Mouse (Mus musculus) adrenal gland, adult 8-10 months (tissue): ENCODE measurements around the gene Zfr. TPM values are rescaled to one million over a fixed set of nuclear protein-coding genes. Genes with fewer than 3 reads are reported as not detected.

ENCODE experiments used
- DNase-seq: peaks from one replicate; pipeline ENCODE4 v3.0.0; 2022
- total RNA-seq, 4 experiments: library from RNA; stranded (reverse); gene quantifications; 2 replicates each; pipeline ENCODE4 v1.2.4; 2022

Zfr gene
- total RNA-seq = 100 to 1,000 TPM; 109 to 191 (median 172) TPM

GRCm38 (mm10) chr15:12117242-12118092, at the start of gene Zfr:
Gene Zfr, plus strand, starts transcription at chr15:12117831.
- DNase-seq = peak; percentile 88

GRCm38 (mm10) chr15:12067971-12068370, 49.7 kb upstream of the Zfr start:
- DNase-seq = no peak

- no peak for DNase-seq
These were observed 49.0 kb upstream of the Zfr start for GRCm38 (mm10) chr15:12068395-12069218.

- DNase-seq = no peak
These were observed 44.8 kb upstream of the Zfr start for GRCm38 (mm10) chr15:12072709-12073336.

GRCm38 (mm10) chr15:12074426-12074825, 43.2 kb upstream of the Zfr start:
- DNase-seq = no peak

GRCm38 (mm10) chr15:12082344-12082743, 35.3 kb upstream of the Zfr start:
- DNase-seq = no peak

- no peak for DNase-seq
These were observed 33.5 kb upstream of the Zfr start for GRCm38 (mm10) chr15:12084164-12084563.

GRCm38 (mm10) chr15:12084859-12085258, 32.8 kb upstream of the Zfr start:
- DNase-seq = no peak

- DNase-seq = no peak
These were observed 30.0 kb upstream of the Zfr start for GRCm38 (mm10) chr15:12087634-12088033.

GRCm38 (mm10) chr15:12088091-12088490, 29.5 kb upstream of the Zfr start:
- DNase-seq = no peak

- no peak for DNase-seq
These were observed 27.5 kb upstream of the Zfr start for GRCm38 (mm10) chr15:12090087-12090486.

- DNase-seq = no peak
These were observed 26.5 kb upstream of the Zfr start for GRCm38 (mm10) chr15:12090981-12091669.

- no peak for DNase-seq
These were observed 25.7 kb upstream of the Zfr start for GRCm38 (mm10) chr15:12091781-12092458.

GRCm38 (mm10) chr15:12093026-12093960, 24.3 kb upstream of the Zfr start:
- DNase-seq = no peak

GRCm38 (mm10) chr15:12093961-12094566, 23.6 kb upstream of the Zfr start:
- no peak for DNase-seq

- DNase-seq = no peak
These were observed 21.2 kb upstream of the Zfr start for GRCm38 (mm10) chr15:12096447-12096846.

GRCm38 (mm10) chr15:12097344-12097743, 20.3 kb upstream of the Zfr start:
- no peak for DNase-seq

GRCm38 (mm10) chr15:12100912-12101311, 16.7 kb upstream of the Zfr start:
- DNase-seq = no peak

- no peak for DNase-seq
These were observed 13.9 kb upstream of the Zfr start for GRCm38 (mm10) chr15:12103763-12104162.

- DNase-seq = no peak
These were observed 12.8 kb upstream of the Zfr start for GRCm38 (mm10) chr15:12104827-12105226.
